In the genomic region with DNA sequence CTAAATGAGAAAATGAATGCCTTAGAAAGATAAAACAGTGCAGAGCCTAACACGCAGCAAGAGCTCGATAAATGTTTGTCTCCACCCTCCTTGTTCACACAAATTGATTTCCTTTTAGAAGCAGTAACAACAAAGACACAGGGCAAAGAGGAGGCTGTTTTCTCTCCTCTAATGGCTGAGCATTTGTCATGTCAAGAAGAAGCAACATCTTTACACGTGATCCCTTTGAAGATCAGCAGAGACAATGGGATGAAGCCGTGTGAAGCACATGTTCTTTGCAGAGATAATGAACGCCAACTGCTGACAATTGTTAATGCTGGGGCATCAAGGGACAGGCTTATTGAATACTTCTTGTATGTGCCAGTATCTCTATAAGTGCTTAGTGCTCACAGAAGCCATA, we compare ENCODE assay signal across 21 mouse cellular contexts.
DNase-seq lines count a peak whose midpoint lies in the region; ATAC-seq and TF ChIP-seq lines count a peak whose summit lies in the region.
"Had no signal": no experiment of that assay in that cellular context is flagged by ENCODE, and none has a peak within 500 bp of the region (broad histone marks: within the 10 kb centered on the region; RNA-seq: fewer than 3 reads in every experiment).

No protein-coding gene starts in this region.

- no peak overlapping the region for H3K4me3 ChIP-seq in forebrain, embryonic 10.5 days
- H3K4me3 ChIP-seq in forebrain, embryonic 11.5 days (ENCODE audit: low read depth, low read length): no peak overlapping the region
- no peak overlapping the region for H3K4me3 ChIP-seq in hindbrain, postnatal 0 days (ENCODE audit: low read length)
- H3K4me3 ChIP-seq in neural tube, embryonic 13.5 days: no peak overlapping the region
- H3K4me3 ChIP-seq: heart, embryonic 13.5 days; layer of hippocampus, adult 2 months; left cerebral cortex, adult 2 months; limb, embryonic 10.5 days had no signal

- H3K27ac ChIP-seq in forebrain, embryonic 10.5 days: peak overlapping the region; percentile 40; the same call in 1 of the 2 replicates
- H3K27ac ChIP-seq in forebrain, embryonic 11.5 days (ENCODE audit: low read depth, low read length): no peak overlapping the region
- no peak overlapping the region for H3K27ac ChIP-seq in hindbrain, postnatal 0 days
- H3K27ac ChIP-seq in neural tube, embryonic 13.5 days (replicated peaks): no peak overlapping the region
- H3K27ac ChIP-seq: heart, embryonic 13.5 days; layer of hippocampus, adult 2 months; left cerebral cortex, adult 2 months; limb, embryonic 10.5 days; macrophage; stomach, postnatal 0 days had no signal

- no peak for DNase-seq in forebrain, embryonic 10.5 days (ENCODE audit: extremely low spot score, low spot score)
- no peak for DNase-seq in forebrain, embryonic 11.5 days (ENCODE audit: low spot score)
- DNase-seq in embryo, embryonic 10 days (ENCODE audit: low spot score): peak; percentile 23
- peak; percentile 6 for DNase-seq in hindbrain, postnatal 0 days (ENCODE audit: low spot score)
- no peak for DNase-seq in gastrocnemius, postnatal 14 days
- DNase-seq in right cerebral cortex, postnatal 10 days (ENCODE audit: low spot score in 2 of 2): no peak
- DNase-seq in layer of hippocampus, adult 9-11 months: no peak
- DNase-seq: cerebellum, postnatal 10 days; gastrocnemius, postnatal 36 days; heart, postnatal 36 days; lung, embryonic 14.5 days; right cerebral cortex, postnatal 25 days had no signal

- no peaks in the 10 kb centered on the region for H3K27me3 ChIP-seq in forebrain, embryonic 10.5 days (ENCODE audit: poor library complexity, severe bottlenecking)
- H3K27me3 ChIP-seq in forebrain, embryonic 11.5 days (ENCODE audit: control insufficient read depth, insufficient read depth, low read length): no peaks in the 10 kb centered on the region
- no peaks in the 10 kb centered on the region for H3K27me3 ChIP-seq in hindbrain, postnatal 0 days (ENCODE audit: insufficient read depth, low read length)
- H3K27me3 ChIP-seq in neural tube, embryonic 13.5 days: no peaks in the 10 kb centered on the region
- H3K27me3 ChIP-seq: heart, embryonic 13.5 days had no signal

- H3K9ac ChIP-seq in forebrain, embryonic 11.5 days (ENCODE audit: low read length): no peak overlapping the region
- no peak overlapping the region for H3K9ac ChIP-seq in hindbrain, postnatal 0 days (replicated peaks; ENCODE audit: low read length)
- no peak overlapping the region for H3K9ac ChIP-seq in neural tube, embryonic 13.5 days
- H3K9ac ChIP-seq: heart, embryonic 13.5 days; lung, embryonic 14.5 days had no signal

- intact Hi-C loops in gastrocnemius, postnatal 14 days (cut with DNase I; ENCODE audit: low total_unique reads): no loop called here

- H3K9me3 ChIP-seq in forebrain, embryonic 10.5 days: no peaks in the 10 kb centered on the region
- H3K9me3 ChIP-seq in forebrain, embryonic 11.5 days (ENCODE audit: control insufficient read depth, low read length): no peaks in the 10 kb centered on the region
- no peaks in the 10 kb centered on the region for H3K9me3 ChIP-seq in hindbrain, postnatal 0 days (ENCODE audit: low read length)
- no peaks in the 10 kb centered on the region for H3K9me3 ChIP-seq in neural tube, embryonic 13.5 days
- H3K9me3 ChIP-seq: heart, embryonic 13.5 days; limb, embryonic 10.5 days had no signal

- no peaks in the 10 kb centered on the region for H3K36me3 ChIP-seq in forebrain, embryonic 10.5 days (replicated peaks)
- no peaks in the 10 kb centered on the region for H3K36me3 ChIP-seq in forebrain, embryonic 11.5 days (ENCODE audit: control insufficient read depth, insufficient read depth, low read length)
- H3K36me3 ChIP-seq in hindbrain, postnatal 0 days (ENCODE audit: insufficient read depth, low read length): no peaks in the 10 kb centered on the region
- H3K36me3 ChIP-seq in neural tube, embryonic 13.5 days: no peaks in the 10 kb centered on the region
- H3K36me3 ChIP-seq: heart, embryonic 13.5 days; limb, embryonic 10.5 days had no signal

- no peak for ATAC-seq in forebrain, embryonic 11.5 days (replicated peaks; ENCODE audit: low FRiP score)
- ATAC-seq in hindbrain, postnatal 0 days: no peak
- ATAC-seq in neural tube, embryonic 13.5 days (ENCODE audit: low read depth): peak; percentile 40; the same call in 1 of the 2 replicates
- ATAC-seq: intestine, postnatal 0 days had no signal

- H3K4me2 ChIP-seq in forebrain, embryonic 11.5 days (ENCODE audit: low read depth, low read length, severe bottlenecking): no peak overlapping the region
- H3K4me2 ChIP-seq in hindbrain, postnatal 0 days (ENCODE audit: low read depth, low read length): no peak overlapping the region
- H3K4me2 ChIP-seq in neural tube, embryonic 13.5 days: no peak overlapping the region
- H3K4me2 ChIP-seq: heart, embryonic 13.5 days; liver, embryonic 11.5 days; lung, embryonic 14.5 days had no signal

- no peak for TF ChIP-seq CTCF in hindbrain, postnatal 0 days (IDR thresholded peaks at IDR 0.05; ENCODE audit: low read depth)

- 72% methylated on average over 5 of the region's 5 CpGs for WGBS in forebrain, embryonic 10.5 days
- WGBS in forebrain, embryonic 11.5 days: 54% methylated on average over 5 of the region's 5 CpGs
- WGBS in hindbrain, postnatal 0 days: 27% methylated on average over 5 of the region's 5 CpGs
- 12% methylated on average over 5 of the region's 5 CpGs for WGBS in neural tube, embryonic 13.5 days

- peaks cover 11% of the 10 kb centered on the region; the same call in 1 of the 2 replicates for H3K4me1 ChIP-seq in forebrain, embryonic 10.5 days
- no peaks in the 10 kb centered on the region for H3K4me1 ChIP-seq in forebrain, embryonic 11.5 days (replicated peaks; ENCODE audit: control insufficient read depth, insufficient read depth, low read length)
- H3K4me1 ChIP-seq in hindbrain, postnatal 0 days (ENCODE audit: insufficient read depth, low read length): no peaks in the 10 kb centered on the region
- peaks cover 13% of the 10 kb centered on the region for H3K4me1 ChIP-seq in neural tube, embryonic 13.5 days (replicated peaks)
- H3K4me1 ChIP-seq: heart, embryonic 13.5 days; limb, embryonic 10.5 days had no signal

Comparison
In these comparisons a context has a peak if more than half of its experiments do, and no peak if none do; other contexts are left out.
1. DNase-seq: peak in embryo, embryonic 10 days (single experiment) and hindbrain, postnatal 0 days (single experiment); none in forebrain, embryonic 10.5 days (single experiment), forebrain, embryonic 11.5 days (single experiment), gastrocnemius, postnatal 14 days (single experiment), right cerebral cortex, postnatal 10 days (0 of 2) and layer of hippocampus, adult 9-11 months (single experiment).